Mouse (Mus musculus) megakaryocyte, embryonic 14.5 days (primary cell): Measurements from ENCODE around the gene H6pd. TPM values are rescaled to one million over a fixed set of nuclear protein-coding genes. Genes with fewer than 3 reads are reported as not detected.
A peak's percentile ranks its signal among the peaks of the same experiment; 100 is the strongest.

Source experiments
- H3K27me3 ChIP-seq: replicated peaks from 2 replicates; pipeline ENCODE3; 2012; ENCODE audit warnings: inconsistent platforms
- H3K36me3 ChIP-seq: replicated peaks from 2 replicates; pipeline ENCODE3; 2012; ENCODE audit warnings: low read length, inconsistent platforms, mixed read lengths
- H3K4me1 ChIP-seq: 2 replicates; pipeline ENCODE4 v1.6.1; 2012; ENCODE audit warnings: inconsistent platforms
- H3K4me3 ChIP-seq: replicated peaks from 2 replicates; pipeline ENCODE3; 2012; ENCODE audit warnings: moderate library complexity, mild to moderate bottlenecking, inconsistent platforms
- H3K9me3 ChIP-seq: 2 replicates; pipeline ENCODE4 v1.6.1; 2012; ENCODE audit warnings: inconsistent platforms
- FLI1 ChIP-seq: IDR thresholded peaks from 2 replicates; pipeline ENCODE4 v1.6.1; 2012; ENCODE audit warnings: low read length, inconsistent platforms, mixed read lengths
- GATA1 ChIP-seq: IDR thresholded peaks from 3 replicates; pipeline ENCODE4 v1.6.1; 2012; ENCODE audit warnings: mixed read lengths, low read length, inconsistent platforms, borderline replicate concordance
- polyA plus RNA-seq: library from polyadenylated mRNA; stranded (reverse); fragments of >175 nt; gene quantifications from 2 replicates; pipeline ENCODE4 v1.2.3, GENCODE M21; 2012; ENCODE audit warnings: low replicate concordance; ENCODE audit not compliant: insufficient read depth

Gene H6pd
- 4.4 and 6.8 TPM in 2 replicates for polyA plus RNA-seq

DNA sequence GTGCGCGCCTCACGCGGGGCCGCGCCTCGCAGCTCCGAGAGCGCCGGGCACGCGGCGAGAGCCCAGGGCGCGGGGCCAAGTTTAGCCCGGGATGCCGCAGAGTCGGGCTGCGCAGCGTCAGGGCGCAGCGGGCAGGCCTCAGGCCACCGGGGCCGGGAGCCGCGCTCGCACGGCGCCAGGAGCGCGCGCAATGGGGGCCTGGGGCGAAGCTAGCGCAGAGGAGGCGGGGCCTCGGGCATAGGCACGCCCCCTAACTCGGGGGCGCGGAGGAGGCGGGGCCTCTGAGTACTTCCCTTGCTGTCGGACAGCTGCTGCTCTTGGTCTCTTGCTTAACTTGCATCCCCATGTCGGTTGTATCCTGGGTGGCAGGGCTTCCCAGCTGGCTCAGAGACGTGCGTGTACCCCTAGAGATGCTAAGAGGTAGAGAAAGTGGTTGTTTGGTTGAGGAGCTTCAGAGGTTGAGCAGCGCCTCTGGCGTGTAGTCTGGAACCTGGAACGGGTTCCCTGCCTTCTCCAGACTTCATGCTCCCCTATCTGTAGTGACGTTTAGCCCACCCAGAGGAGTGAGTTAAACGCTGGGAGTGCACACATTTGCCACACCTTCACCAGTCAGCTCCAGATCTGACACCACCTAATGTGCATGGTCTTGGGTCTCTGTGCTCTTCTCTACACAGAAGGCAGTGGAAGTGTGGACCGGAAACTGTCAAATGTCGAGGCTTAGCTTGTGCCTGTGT, at the start of gene H6pd:
H6pd (minus strand) TSS at position 171 of the 734 bp plus-strand sequence.
- peaks cover 11% of the 10 kb centered on the region for H3K9me3 ChIP-seq
- peaks cover 19% of the 10 kb centered on the region for H3K36me3 ChIP-seq
- H3K4me3 ChIP-seq = peak within 1 kb of the TSS; percentile 94
- H3K4me1 ChIP-seq = peaks cover 80% of the 10 kb centered on the region
- H3K27me3 ChIP-seq = no peaks in the 10 kb centered on the region
- TF ChIP-seq GATA1 (no peak), FLI1 (no peak)

DNA sequence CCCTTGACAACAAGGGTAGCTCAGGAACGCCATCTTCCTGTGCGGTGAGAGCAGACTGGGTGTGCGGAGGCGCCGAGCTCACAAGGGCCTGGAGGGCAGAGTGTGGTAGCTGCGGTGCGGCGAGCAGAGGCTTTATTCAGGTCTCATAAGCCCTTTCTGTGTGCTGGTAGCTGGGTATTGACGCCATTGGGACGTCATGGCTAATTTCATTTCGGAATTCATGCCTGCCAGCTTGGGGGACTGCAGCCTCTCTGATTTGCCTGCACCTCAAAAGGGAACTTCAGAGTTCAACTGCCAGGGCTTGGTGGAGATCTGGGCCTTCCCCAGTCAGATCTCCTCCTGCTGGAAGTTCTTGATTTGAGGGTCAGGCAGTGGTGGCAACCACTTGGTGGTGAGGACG, 48.9 kb upstream of the H6pd start:
- peaks cover 29% of the 10 kb centered on the region for H3K27me3 ChIP-seq
- H3K4me1 ChIP-seq = peaks cover 77% of the 10 kb centered on the region
- no peak overlapping the region for H3K4me3 ChIP-seq

GRCm38 (mm10) chr4:150056171-150056570, 47.3 kb upstream of the H6pd start:
- Histone ChIP-seq H3K27me3 (peaks cover 30% of the 10 kb centered on the region), H3K9me3 (peaks cover 4% of the 10 kb centered on the region; the same call in 1 of the 2 replicates), H3K4me1 (peaks cover 71% of the 10 kb centered on the region), H3K36me3 (peaks cover 80% of the 10 kb centered on the region), H3K4me3 (peak overlapping the region; percentile 80)
- TF ChIP-seq GATA1 = no peak

More for the DNA sequence above, 48.9 kb upstream of the H6pd start:
- no peak for TF ChIP-seq FLI1
- TF ChIP-seq GATA1 = no peak
- Histone ChIP-seq H3K9me3 (peaks cover 4% of the 10 kb centered on the region; the same call in 1 of the 2 replicates), H3K36me3 (peaks cover 86% of the 10 kb centered on the region)

DNA sequence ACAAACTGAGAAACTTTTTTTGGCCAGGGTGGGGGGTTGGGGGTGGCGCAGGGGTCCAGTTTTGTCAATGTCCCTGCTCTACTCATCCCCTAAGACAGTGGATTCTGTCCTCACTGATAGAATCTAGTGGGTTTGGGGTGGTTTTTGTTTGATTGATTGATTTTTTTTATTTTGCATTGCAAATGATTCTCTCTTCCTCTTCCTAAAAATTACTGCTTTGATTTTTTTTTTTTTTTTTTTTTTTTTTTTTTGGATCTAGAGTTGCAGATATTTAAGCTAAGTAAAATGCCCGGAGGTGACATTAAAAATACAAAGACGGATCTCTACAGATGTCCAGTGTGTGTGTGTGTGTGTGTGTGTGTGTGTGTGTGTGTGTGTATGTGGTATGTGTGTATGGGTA, 43.6 kb upstream of the H6pd start:
- Histone ChIP-seq H3K27me3 (peaks cover 63% of the 10 kb centered on the region), H3K4me1 (peaks cover 77% of the 10 kb centered on the region), H3K4me3 (no peak overlapping the region), H3K9me3 (peaks cover 3% of the 10 kb centered on the region; the same call in 1 of the 2 replicates), H3K36me3 (peaks cover 61% of the 10 kb centered on the region)
- TF ChIP-seq FLI1 (no peak), GATA1 (no peak)

GRCm38 (mm10) chr4:150051514-150051913, 42.7 kb upstream of the H6pd start:
- Histone ChIP-seq H3K4me1 (peaks cover 73% of the 10 kb centered on the region), H3K27me3 (peaks cover 66% of the 10 kb centered on the region), H3K36me3 (peaks cover 52% of the 10 kb centered on the region), H3K4me3 (peak overlapping the region; percentile 76), H3K9me3 (no peaks in the 10 kb centered on the region)
- TF ChIP-seq GATA1 (no peak), FLI1 (no peak)

DNA sequence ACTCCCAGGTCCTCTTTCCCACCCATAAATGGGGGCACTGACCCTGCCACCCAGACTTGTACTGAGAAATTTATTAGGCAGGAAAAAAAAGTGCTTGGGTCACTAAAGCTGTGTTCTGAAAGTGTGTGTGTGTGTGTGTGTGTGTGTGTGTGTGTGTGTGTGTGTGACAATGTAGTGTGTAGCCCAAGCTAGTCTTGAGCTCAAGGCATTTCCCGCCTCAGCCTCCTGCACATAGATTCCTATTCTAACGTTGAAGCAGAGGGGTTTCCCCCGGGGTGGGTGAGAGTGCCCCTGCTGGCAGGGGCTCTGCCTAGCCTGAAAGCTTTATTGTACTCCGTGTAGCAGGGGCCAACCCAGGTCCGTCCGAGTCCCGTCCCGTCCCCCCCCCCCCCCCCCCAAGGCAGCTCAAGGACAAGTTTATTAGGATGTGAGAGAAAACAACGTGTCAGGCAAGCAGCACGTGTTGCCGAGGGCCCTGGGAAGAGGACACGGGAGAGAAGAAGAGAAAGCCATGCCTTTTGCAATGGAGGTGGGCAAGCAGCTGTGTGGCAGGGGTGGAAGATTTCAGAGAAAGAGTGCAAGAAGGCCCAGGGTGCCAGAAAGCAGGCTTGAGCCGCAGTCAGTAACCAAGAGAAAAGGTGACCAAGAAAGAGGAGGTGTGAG, 40.9 kb upstream of the H6pd start:
- H3K4me1 ChIP-seq = peaks cover 63% of the 10 kb centered on the region
- no peak for TF ChIP-seq FLI1
- no peak for TF ChIP-seq GATA1
- H3K4me3 ChIP-seq = peak overlapping the region; percentile 95
- H3K27me3 ChIP-seq = peaks cover 78% of the 10 kb centered on the region
- H3K36me3 ChIP-seq = peaks cover 37% of the 10 kb centered on the region
- no peaks in the 10 kb centered on the region for H3K9me3 ChIP-seq

DNA sequence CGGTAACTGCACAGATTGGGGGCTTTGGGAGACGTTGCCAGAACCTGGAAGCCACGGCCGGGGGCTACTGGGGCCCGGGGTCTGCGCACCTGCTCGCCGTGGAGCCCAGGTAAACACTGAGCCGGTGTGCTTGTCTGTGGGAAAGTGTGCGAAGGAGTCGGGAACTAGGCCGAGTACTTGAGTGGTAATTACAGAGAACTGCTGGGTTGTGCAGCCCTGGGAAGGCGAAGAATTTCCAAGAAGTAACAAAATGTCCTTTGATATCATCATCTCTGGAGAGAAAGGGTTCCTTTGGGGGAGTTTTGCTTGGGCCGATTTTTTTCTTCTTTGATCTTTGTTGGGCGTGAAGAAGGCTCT, 40.3 kb upstream of the H6pd start:
- peaks cover 79% of the 10 kb centered on the region for H3K27me3 ChIP-seq
- TF ChIP-seq FLI1 = no peak
- no peak for TF ChIP-seq GATA1
- H3K9me3 ChIP-seq = no peaks in the 10 kb centered on the region
- peaks cover 32% of the 10 kb centered on the region for H3K36me3 ChIP-seq
- peak overlapping the region; percentile 95 for H3K4me3 ChIP-seq
- H3K4me1 ChIP-seq = peaks cover 59% of the 10 kb centered on the region

DNA sequence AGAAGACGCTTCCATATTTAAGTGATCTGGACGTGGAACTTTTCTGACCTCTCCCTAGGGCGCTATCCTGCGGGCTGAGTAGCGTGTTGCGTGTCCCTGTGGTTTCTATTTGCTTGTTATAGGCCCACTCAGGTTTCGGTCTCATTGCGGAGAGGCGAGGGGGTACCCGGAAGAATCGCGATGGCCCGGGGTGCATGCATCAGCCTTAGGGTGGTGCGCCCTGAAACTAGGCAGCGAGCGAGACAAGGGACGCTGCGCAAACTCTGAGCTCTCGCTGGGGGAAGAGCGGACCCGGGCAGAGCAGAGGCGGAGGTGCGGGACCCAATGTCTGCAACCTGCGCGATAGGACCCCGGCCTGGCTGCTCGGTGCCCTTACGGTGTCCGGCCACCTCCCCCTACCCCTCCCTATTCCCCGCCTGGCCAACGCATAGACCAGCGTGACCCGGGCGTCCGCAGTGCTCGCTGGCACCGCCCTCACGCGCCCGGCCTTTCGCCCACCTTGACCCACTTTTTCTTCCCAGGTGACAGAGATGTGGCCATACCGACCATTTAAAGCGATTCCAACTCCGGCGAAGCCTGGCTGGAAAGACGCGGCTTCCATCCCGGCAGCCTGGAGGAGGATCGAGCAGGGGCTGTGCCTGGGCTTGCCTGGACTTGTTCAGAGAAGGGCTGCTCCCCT, 39.8 kb upstream of the H6pd start:
- Histone ChIP-seq H3K36me3 (peaks cover 27% of the 10 kb centered on the region), H3K9me3 (no peaks in the 10 kb centered on the region), H3K4me3 (peak overlapping the region; percentile 95), H3K27me3 (peaks cover 75% of the 10 kb centered on the region), H3K4me1 (peaks cover 57% of the 10 kb centered on the region)
- TF ChIP-seq GATA1 (no peak), FLI1 (no peak)

DNA sequence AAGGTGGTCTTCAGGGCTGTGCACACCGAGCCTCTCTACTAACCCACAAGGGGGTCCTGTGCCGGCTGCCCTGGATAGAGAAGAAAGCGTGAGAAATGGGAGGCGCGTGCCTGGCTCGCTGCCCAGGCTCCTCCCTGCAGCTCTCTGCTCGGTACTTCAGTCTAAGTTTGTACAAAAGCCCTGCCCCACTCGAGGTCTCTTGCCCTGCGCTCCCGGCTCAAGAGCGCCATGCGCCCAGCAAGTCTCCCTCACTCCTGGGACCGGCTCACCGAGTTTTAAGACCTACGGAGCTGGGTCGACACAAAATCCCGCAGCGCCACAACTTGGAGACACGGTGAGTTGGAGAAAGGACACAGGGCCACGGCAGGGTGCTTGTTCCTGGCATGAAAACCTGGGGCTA, 39.2 kb upstream of the H6pd start:
- H3K36me3 ChIP-seq = peaks cover 21% of the 10 kb centered on the region
- peaks cover 71% of the 10 kb centered on the region for H3K27me3 ChIP-seq
- TF ChIP-seq GATA1 = no peak
- no peak for TF ChIP-seq FLI1
- H3K4me3 ChIP-seq = peak overlapping the region; percentile 95
- no peaks in the 10 kb centered on the region for H3K9me3 ChIP-seq
- H3K4me1 ChIP-seq = peaks cover 51% of the 10 kb centered on the region
